Mouse (Mus musculus) cerebellum, adult 2 months (tissue): ENCODE data around the gene Eml2.

Experiments used
- CTCF ChIP-seq: fragments of 200-500 bp; IDR thresholded peaks from 2 replicates; pipeline ENCODE4 v1.5.1; 2011; ENCODE audit warnings: low read depth, mild to moderate bottlenecking, control low read depth, low read length, moderate library complexity, borderline replicate concordance; ENCODE audit not compliant: insufficient read depth
- POLR2A ChIP-seq: fragments of 200-500 bp; IDR thresholded peaks from 2 replicates; pipeline ENCODE4 v1.6.1; 2011; ENCODE audit warnings: low read length, control low read depth, borderline replicate concordance; ENCODE audit not compliant: insufficient read depth

- no peak for TF ChIP-seq CTCF
- TF ChIP-seq POLR2A = no peak
These were observed 4.4 kb upstream of the Eml2 start for GRCm38 (mm10) chr7:19171831-19172230.
